Mouse (Mus musculus) stomach, embryonic 14.5 days (tissue): ENCODE measurements around the gene Tmem88. TPM values are rescaled to one million over a fixed set of nuclear protein-coding genes. Genes with fewer than 3 reads are reported as not detected.

Source experiments
- ATAC-seq: fragments of 200-750 bp; cut with Nextera tagmentation; 2 replicates; pipeline ENCODE4 v1.8.0; 2017; ENCODE audit warnings: low read depth, moderate TSS enrichment; ENCODE audit not compliant: insufficient number of reproducible peaks, insufficient read depth, low FRiP score
- H3K27ac ChIP-seq: fragments of 300-500 bp; sonication (generic); 2 replicates; pipeline ENCODE4 v1.5.1; 2014; ENCODE audit warnings: mild to moderate bottlenecking, low read length, moderate library complexity, mixed read lengths
- H3K27me3 ChIP-seq: fragments of 300-500 bp; sonication (generic); 2 replicates; pipeline ENCODE4 v1.6.1; 2014; ENCODE audit warnings: low read length, control low read depth, mixed read lengths; ENCODE audit not compliant: control insufficient read depth, insufficient read depth
- H3K36me3 ChIP-seq: fragments of 300-500 bp; sonication (generic); 2 replicates; pipeline ENCODE4 v1.6.1; 2014; ENCODE audit warnings: mild to moderate bottlenecking, control low read depth, low read length, moderate library complexity, mixed read lengths; ENCODE audit not compliant: control insufficient read depth, insufficient read depth
- H3K4me1 ChIP-seq: fragments of 300-500 bp; sonication (generic); 2 replicates; pipeline ENCODE4 v1.6.1; 2014; ENCODE audit warnings: low read length, control low read depth, mixed read lengths; ENCODE audit not compliant: control insufficient read depth, insufficient read depth
- H3K4me2 ChIP-seq: fragments of 300-500 bp; sonication (generic); replicated peaks from 2 replicates; pipeline ENCODE4 v1.6.1; 2014; ENCODE audit warnings: low read depth, low read length, control low read depth
- H3K4me3 ChIP-seq: fragments of 300-500 bp; sonication (generic); 2 replicates; pipeline ENCODE4 v1.5.1; 2014; ENCODE audit warnings: low read depth, low read length, control low read depth
- H3K9ac ChIP-seq: fragments of 300-500 bp; sonication (generic); replicated peaks from 2 replicates; pipeline ENCODE4 v1.6.1; 2014; ENCODE audit warnings: low read depth, mild to moderate bottlenecking, control low read depth, low read length, moderate library complexity, mixed read lengths
- H3K9me3 ChIP-seq: fragments of 300-500 bp; sonication (generic); 2 replicates; pipeline ENCODE4 v1.6.1; 2016; ENCODE audit warnings: low read depth, low read length, control low read depth; ENCODE audit not compliant: control insufficient read depth
- WGBS: fragments of 180-500 bp; shearing (Covaris S2); extraction: QIAGEN DNeasy Blood & Tissue Kit; methylation state at CpG from one replicate; pipeline ENCODE4 v1.1.7; 2014; 5-methylcytosine and 5-hydroxymethylcytosine counted together
- polyA plus RNA-seq: library from polyadenylated mRNA; unstranded; fragments of >200 nt; fragmentation: Nextera tagmentation; extraction: Ambion mirVana; gene quantifications from 2 replicates; pipeline ENCODE4 v1.2.1, GENCODE M21; 2014

Gene Tmem88
- polyA plus RNA-seq, 1 experiment from 2014 or later, result 30.0 TPM

DNA sequence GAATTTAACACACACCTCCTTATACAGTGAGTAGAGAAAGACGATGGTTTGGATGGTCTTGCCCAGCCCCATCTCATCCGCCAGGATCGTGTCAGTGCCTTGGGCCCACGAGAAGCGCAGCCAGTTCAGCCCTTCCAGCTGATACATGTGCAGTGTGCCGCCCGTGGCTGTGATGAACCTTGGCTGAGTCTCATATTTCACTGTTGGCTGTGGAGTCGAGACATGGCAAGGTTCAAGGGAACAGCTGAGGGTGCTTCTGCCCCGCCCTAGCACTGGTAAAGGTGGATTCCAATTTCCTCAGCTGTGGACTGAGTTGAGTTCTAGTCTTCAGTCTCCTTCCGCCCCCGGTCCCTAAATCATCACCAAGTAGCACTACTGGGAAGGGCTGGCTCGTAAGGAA, 40.3 kb downstream of the Tmem88 start:
- Histone ChIP-seq H3K4me2 (no peak overlapping the region), H3K9ac (no peak overlapping the region), H3K4me3 (no peak overlapping the region), H3K4me1 (no peaks in the 10 kb centered on the region), H3K36me3 (peaks cover 98% of the 10 kb centered on the region), H3K27ac (no peak overlapping the region), H3K9me3 (no peaks in the 10 kb centered on the region), H3K27me3 (no peaks in the 10 kb centered on the region)
- 89% methylated on average over 12 of the region's 12 CpGs for WGBS
- no peak for ATAC-seq

DNA sequence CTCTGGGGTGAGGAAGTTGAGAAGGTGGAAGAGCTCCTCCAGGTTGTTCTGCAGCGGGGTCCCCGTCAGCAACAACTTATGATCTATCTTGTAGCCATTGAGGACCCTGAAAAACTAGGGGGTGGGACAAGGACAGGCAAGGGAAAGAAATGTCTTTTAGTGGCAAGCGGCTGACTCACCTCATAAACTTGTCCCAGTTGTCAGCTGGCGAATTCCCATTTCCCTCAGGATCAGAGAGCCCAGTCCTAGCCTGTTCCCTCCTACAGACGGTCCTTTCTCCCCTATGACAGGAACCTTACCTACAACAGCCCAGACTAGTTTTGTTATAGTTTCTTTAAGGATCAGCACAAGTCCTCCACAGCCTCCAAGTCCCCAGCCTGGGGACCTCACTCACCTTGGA, 41.5 kb downstream of the Tmem88 start:
- Histone ChIP-seq H3K36me3 (peaks cover 99% of the 10 kb centered on the region), H3K9me3 (no peaks in the 10 kb centered on the region), H3K27ac (no peak overlapping the region), H3K4me2 (no peak overlapping the region), H3K9ac (no peak overlapping the region), H3K4me3 (no peak overlapping the region), H3K4me1 (no peaks in the 10 kb centered on the region), H3K27me3 (no peaks in the 10 kb centered on the region)
- ATAC-seq, result no peak
- 92% methylated on average over 5 of the region's 5 CpGs for WGBS

Other genes starting within 250 kb of the Tmem88 start
- gene Alox12b, start 241.2 kb downstream of the Tmem88 start, polyA plus RNA-seq, result not detected in 2 replicates
- 0.15 TPM in 1 of 2 replicates, not detected in the other for gene Alox8, start 200.4 kb downstream of the Tmem88 start, polyA plus RNA-seq
- gene Gucy2e, start 161.2 kb downstream of the Tmem88 start, polyA plus RNA-seq, result 0.06 TPM in 1 of 2 replicates, not detected in the other
- gene Cntrob, start 74.5 kb downstream of the Tmem88 start, polyA plus RNA-seq, result 13.9 and 16.4 TPM in 2 replicates
- 141 and 147 TPM in 2 replicates for gene Trappc1, start 74.3 kb downstream of the Tmem88 start, polyA plus RNA-seq
- 1.7 TPM in 2 replicates for gene Kcnab3, start 72.0 kb downstream of the Tmem88 start, polyA plus RNA-seq
- gene Rnf227, start 57.8 kb downstream of the Tmem88 start, polyA plus RNA-seq, result 15.3 and 16.3 TPM in 2 replicates
- gene Chd3, start 28.8 kb downstream of the Tmem88 start, polyA plus RNA-seq, result 85.3 and 87.4 TPM in 2 replicates
- gene Naa38, start 2.7 kb downstream of the Tmem88 start, polyA plus RNA-seq, result 158 and 177 TPM in 2 replicates
- 15.0 and 23.5 TPM in 2 replicates for gene Cyb5d1, start 2.6 kb downstream of the Tmem88 start, polyA plus RNA-seq
- gene Kdm6b, start 15.4 kb upstream of the Tmem88 start, polyA plus RNA-seq, result 30.6 and 34.3 TPM in 2 replicates
- 1.4 and 2.3 TPM in 2 replicates for gene Dnah2, start 150.9 kb upstream of the Tmem88 start, polyA plus RNA-seq
- 5.5 and 5.7 TPM in 2 replicates for gene Efnb3, start 162.0 kb upstream of the Tmem88 start, polyA plus RNA-seq
- gene Wrap53, start 182.0 kb upstream of the Tmem88 start, polyA plus RNA-seq, result 22.1 and 23.1 TPM in 2 replicates
- gene Trp53, start 182.1 kb upstream of the Tmem88 start, polyA plus RNA-seq, result 155 and 163 TPM in 2 replicates
- 8.8 and 10.0 TPM in 2 replicates for gene Atp1b2, start 207.7 kb upstream of the Tmem88 start, polyA plus RNA-seq
- not detected in 2 replicates for gene Shbg, start 219.7 kb upstream of the Tmem88 start, polyA plus RNA-seq
- 17.5 and 18.7 TPM in 2 replicates for gene Sat2, start 223.8 kb upstream of the Tmem88 start, polyA plus RNA-seq
- gene Fxr2, start 234.8 kb upstream of the Tmem88 start, polyA plus RNA-seq, result 20.9 and 26.0 TPM in 2 replicates